Mouse (Mus musculus) thymus, postnatal 36 days (tissue): ENCODE data around the gene Agfg1.

Source experiments
- DNase-seq, 2 experiments: peaks; one replicate each; pipeline ENCODE4 v3.0.0; 2022; ENCODE audit warnings: mixed read lengths in 2 of 2

The Agfg1 gene

GRCm38 (mm10) chr1:82839296-82839613 lies at the start of gene Agfg1:
TSS of gene Agfg1 (plus strand) at chr1:82839483.
- DNase-seq: peak; percentile 93 to 95

GRCm38 (mm10) chr1:82791105-82791504 lies 48.2 kb upstream of the Agfg1 start:
- no peak for DNase-seq

- no peak for DNase-seq
Observed at GRCm38 (mm10) chr1:82792238-82792637, 47.0 kb upstream of the Agfg1 start.

GRCm38 (mm10) chr1:82793110-82793509 lies 46.2 kb upstream of the Agfg1 start:
- no peak for DNase-seq

- DNase-seq: no peak
Observed at GRCm38 (mm10) chr1:82793986-82794385, 45.3 kb upstream of the Agfg1 start.

- DNase-seq: no peak
Observed at GRCm38 (mm10) chr1:82795211-82795610, 44.1 kb upstream of the Agfg1 start.

- DNase-seq: no peak
Observed at GRCm38 (mm10) chr1:82795702-82796443, 43.4 kb upstream of the Agfg1 start.

GRCm38 (mm10) chr1:82797088-82797487 lies 42.2 kb upstream of the Agfg1 start:
- no peak for DNase-seq

GRCm38 (mm10) chr1:82798304-82798703 lies 41.0 kb upstream of the Agfg1 start:
- DNase-seq: no peak

GRCm38 (mm10) chr1:82798922-82799321 lies 40.4 kb upstream of the Agfg1 start:
- no peak for DNase-seq

GRCm38 (mm10) chr1:82801105-82801783 lies 38.0 kb upstream of the Agfg1 start:
- DNase-seq: no peak

GRCm38 (mm10) chr1:82803608-82804007 lies 35.7 kb upstream of the Agfg1 start:
- no peak for DNase-seq

- no peak for DNase-seq
Observed at GRCm38 (mm10) chr1:82804059-82804458, 35.2 kb upstream of the Agfg1 start.

GRCm38 (mm10) chr1:82806391-82806790 lies 32.9 kb upstream of the Agfg1 start:
- DNase-seq: no peak

- peak; percentile 10 to 46 for DNase-seq
Observed at GRCm38 (mm10) chr1:82807206-82807605, 32.1 kb upstream of the Agfg1 start.

- no peak for DNase-seq
Observed at GRCm38 (mm10) chr1:82808564-82808963, 30.7 kb upstream of the Agfg1 start.

- no peak for DNase-seq
Observed at GRCm38 (mm10) chr1:82811766-82812165, 27.5 kb upstream of the Agfg1 start.

- no peak for DNase-seq
Observed at GRCm38 (mm10) chr1:82815941-82816716, 23.2 kb upstream of the Agfg1 start.

GRCm38 (mm10) chr1:82819366-82819765 lies 19.9 kb upstream of the Agfg1 start:
- DNase-seq: peak in 1 of 2 experiments; percentile 11

GRCm38 (mm10) chr1:82820179-82820578 lies 19.1 kb upstream of the Agfg1 start:
- no peak for DNase-seq

GRCm38 (mm10) chr1:82820626-82821186 lies 18.6 kb upstream of the Agfg1 start:
- DNase-seq: no peak

- no peak for DNase-seq
Observed at GRCm38 (mm10) chr1:82821846-82822245, 17.4 kb upstream of the Agfg1 start.

- no peak for DNase-seq
Observed at GRCm38 (mm10) chr1:82824147-82824546, 15.1 kb upstream of the Agfg1 start.
